Mouse (Mus musculus): ENCODE data around the gene Alpk1. TPM values are rescaled to one million over a fixed set of nuclear protein-coding genes. Genes with fewer than 3 reads are reported as not detected.

Alpk1 gene
- polyA plus RNA-seq, 1 experiment, result 2.0 TPM

- TF ChIP-seq POLR2A (IDR thresholded peaks at IDR 0.05; ENCODE audit: borderline replicate concordance, insufficient read depth, low read length), result no peak
- TF ChIP-seq CTCF (IDR thresholded peaks at IDR 0.05; ENCODE audit: borderline replicate concordance, insufficient read depth, low read depth, low read length), result no peak
- DNase-seq, result no peak
Observed at GRCm38 (mm10) chr3:127817120-127817683, 36.9 kb upstream of the Alpk1 start.

GRCm38 (mm10) chr3:127809103-127809502 lies 28.8 kb upstream of the Alpk1 start:
- Histone ChIP-seq H3K27ac (ENCODE audit: insufficient read depth, low read length) (no peak overlapping the region), H3K4me1 (ENCODE audit: control insufficient read depth, insufficient read depth, low read length) (no peaks in the 10 kb centered on the region), H3K27me3 (ENCODE audit: control insufficient read depth, insufficient read depth, low read length) (no peaks in the 10 kb centered on the region; the same call in 1 of the 2 replicates), H3K4me3 (replicated peaks; ENCODE audit: insufficient read depth, low read depth, low read length) (no peak overlapping the region)
- 91% methylated on average over 7 of the region's 7 CpGs for WGBS
- TF ChIP-seq POLR2A (IDR thresholded peaks at IDR 0.05; ENCODE audit: borderline replicate concordance, insufficient read depth, low read length) (no peak), CTCF (IDR thresholded peaks at IDR 0.05; ENCODE audit: borderline replicate concordance, insufficient read depth, low read depth, low read length) (no peak)
- no peak for DNase-seq

More at GRCm38 (mm10) chr3:127817120-127817683, 36.9 kb upstream of the Alpk1 start:
- Histone ChIP-seq H3K4me3 (replicated peaks; ENCODE audit: insufficient read depth, low read depth, low read length) (no peak overlapping the region), H3K4me1 (ENCODE audit: control insufficient read depth, insufficient read depth, low read length) (no peaks in the 10 kb centered on the region), H3K27ac (ENCODE audit: insufficient read depth, low read length) (no peak overlapping the region), H3K27me3 (ENCODE audit: control insufficient read depth, insufficient read depth, low read length) (no peaks in the 10 kb centered on the region)
- 78% methylated on average over 7 of the region's 7 CpGs for WGBS

- no peaks in the 10 kb centered on the region; the same call in 1 of the 2 replicates for H3K27me3 ChIP-seq (ENCODE audit: control insufficient read depth, insufficient read depth, low read length)
- TF ChIP-seq POLR2A (IDR thresholded peaks at IDR 0.05; ENCODE audit: borderline replicate concordance, insufficient read depth, low read length) (no peak), CTCF (IDR thresholded peaks at IDR 0.05; ENCODE audit: borderline replicate concordance, insufficient read depth, low read depth, low read length) (no peak)
- WGBS, result 31% methylated on average over 5 of the region's 5 CpGs
Observed at GRCm38 (mm10) chr3:127807846-127808245, 27.5 kb upstream of the Alpk1 start.

GRCm38 (mm10) chr3:127805991-127806390 lies 25.7 kb upstream of the Alpk1 start:
- Histone ChIP-seq H3K27me3 (ENCODE audit: control insufficient read depth, insufficient read depth, low read length) (no peaks in the 10 kb centered on the region; the same call in 1 of the 2 replicates), H3K4me1 (ENCODE audit: control insufficient read depth, insufficient read depth, low read length) (no peaks in the 10 kb centered on the region), H3K4me3 (replicated peaks; ENCODE audit: insufficient read depth, low read depth, low read length) (no peak overlapping the region), H3K27ac (ENCODE audit: insufficient read depth, low read length) (no peak overlapping the region)
- WGBS, result 94% methylated on average over 6 of the region's 6 CpGs
- no peak for TF ChIP-seq POLR2A (IDR thresholded peaks at IDR 0.05; ENCODE audit: borderline replicate concordance, insufficient read depth, low read length)
- no peak for TF ChIP-seq CTCF (IDR thresholded peaks at IDR 0.05; ENCODE audit: borderline replicate concordance, insufficient read depth, low read depth, low read length)
- no peak for DNase-seq

More at GRCm38 (mm10) chr3:127807846-127808245, 27.5 kb upstream of the Alpk1 start:
- no peak overlapping the region for H3K27ac ChIP-seq (ENCODE audit: insufficient read depth, low read length)
- H3K4me3 ChIP-seq (replicated peaks; ENCODE audit: insufficient read depth, low read depth, low read length), result no peak overlapping the region
- H3K4me1 ChIP-seq (ENCODE audit: control insufficient read depth, insufficient read depth, low read length), result no peaks in the 10 kb centered on the region
- DNase-seq, result no peak

- WGBS, result 75% methylated on average over 12 of the region's 12 CpGs
- TF ChIP-seq POLR2A (IDR thresholded peaks at IDR 0.05; ENCODE audit: borderline replicate concordance, insufficient read depth, low read length) (no peak), CTCF (IDR thresholded peaks at IDR 0.05; ENCODE audit: borderline replicate concordance, insufficient read depth, low read depth, low read length) (no peak)
- H3K27ac ChIP-seq (ENCODE audit: insufficient read depth, low read length), result no peak overlapping the region
Observed at GRCm38 (mm10) chr3:127805071-127805470, 24.7 kb upstream of the Alpk1 start.

GRCm38 (mm10) chr3:127804439-127804838 lies 24.1 kb upstream of the Alpk1 start:
- WGBS, result 94% methylated on average over 4 of the region's 4 CpGs
- H3K27ac ChIP-seq (ENCODE audit: insufficient read depth, low read length), result no peak overlapping the region
- H3K4me3 ChIP-seq (replicated peaks; ENCODE audit: insufficient read depth, low read depth, low read length), result no peak overlapping the region
- no peak for DNase-seq
- H3K27me3 ChIP-seq (ENCODE audit: control insufficient read depth, insufficient read depth, low read length), result no peaks in the 10 kb centered on the region; the same call in 1 of the 2 replicates
- no peak for TF ChIP-seq CTCF (IDR thresholded peaks at IDR 0.05; ENCODE audit: borderline replicate concordance, insufficient read depth, low read depth, low read length)
- TF ChIP-seq POLR2A (IDR thresholded peaks at IDR 0.05; ENCODE audit: borderline replicate concordance, insufficient read depth, low read length), result no peak
- no peaks in the 10 kb centered on the region for H3K4me1 ChIP-seq (ENCODE audit: control insufficient read depth, insufficient read depth, low read length)

More at GRCm38 (mm10) chr3:127805071-127805470, 24.7 kb upstream of the Alpk1 start:
- no peak for DNase-seq
- no peaks in the 10 kb centered on the region for H3K4me1 ChIP-seq (ENCODE audit: control insufficient read depth, insufficient read depth, low read length)
- H3K27me3 ChIP-seq (ENCODE audit: control insufficient read depth, insufficient read depth, low read length), result no peaks in the 10 kb centered on the region; the same call in 1 of the 2 replicates
- H3K4me3 ChIP-seq (replicated peaks; ENCODE audit: insufficient read depth, low read depth, low read length), result no peak overlapping the region

GRCm38 (mm10) chr3:127802814-127803213 lies 22.5 kb upstream of the Alpk1 start:
- no peak overlapping the region for H3K27ac ChIP-seq (ENCODE audit: insufficient read depth, low read length)
- TF ChIP-seq CTCF (IDR thresholded peaks at IDR 0.05; ENCODE audit: borderline replicate concordance, insufficient read depth, low read depth, low read length), result no peak
- no peak for TF ChIP-seq POLR2A (IDR thresholded peaks at IDR 0.05; ENCODE audit: borderline replicate concordance, insufficient read depth, low read length)
- no peak for DNase-seq
- H3K4me1 ChIP-seq (ENCODE audit: control insufficient read depth, insufficient read depth, low read length), result no peaks in the 10 kb centered on the region
- 67% methylated on average over 8 of the region's 8 CpGs for WGBS
- H3K27me3 ChIP-seq (ENCODE audit: control insufficient read depth, insufficient read depth, low read length), result no peaks in the 10 kb centered on the region; the same call in 1 of the 2 replicates
- no peak overlapping the region for H3K4me3 ChIP-seq (replicated peaks; ENCODE audit: insufficient read depth, low read depth, low read length)

GRCm38 (mm10) chr3:127801162-127801561 lies 20.8 kb upstream of the Alpk1 start:
- no peaks in the 10 kb centered on the region for H3K4me1 ChIP-seq (ENCODE audit: control insufficient read depth, insufficient read depth, low read length)
- WGBS, result 93% methylated on average over 8 of the region's 8 CpGs
- DNase-seq, result no peak
- no peak for TF ChIP-seq POLR2A (IDR thresholded peaks at IDR 0.05; ENCODE audit: borderline replicate concordance, insufficient read depth, low read length)
- TF ChIP-seq CTCF (IDR thresholded peaks at IDR 0.05; ENCODE audit: borderline replicate concordance, insufficient read depth, low read depth, low read length), result no peak
- H3K27me3 ChIP-seq (ENCODE audit: control insufficient read depth, insufficient read depth, low read length), result no peaks in the 10 kb centered on the region
- no peak overlapping the region for H3K4me3 ChIP-seq (replicated peaks; ENCODE audit: insufficient read depth, low read depth, low read length)
- H3K27ac ChIP-seq (ENCODE audit: insufficient read depth, low read length), result no peak overlapping the region
